Mouse (Mus musculus) monocyte, adult 59 days (primary cell): ENCODE data around the gene Hip1r. TPM values are rescaled to one million over a fixed set of nuclear protein-coding genes. Genes with fewer than 3 reads are reported as not detected.

Source experiments
- total RNA-seq, 2 experiments: library from RNA; stranded (reverse); gene quantifications; one replicate each; pipeline ENCODE4 v1.2.4; 2023

Gene Hip1r
- total RNA-seq, result 10 to 100 TPM in 1 of 2 experiments, 1 to 10 TPM in 1; 8.0 to 11.8 TPM

GRCm38 (mm10) chr5:123973299-123974178, at the start of gene Hip1r:
Gene Hip1r (plus strand): TSS chr5:123973628.

GRCm38 (mm10) chr5:123927118-123927517, 46.3 kb upstream of the Hip1r start, which contains the start of gene Gm43518:
Gene Gm43518 (plus strand): TSS chr5:123927418.

GRCm38 (mm10) chr5:123930508-123930989, 42.9 kb upstream of the Hip1r start, which contains the start of gene Ccdc62:
Gene Ccdc62 (plus strand): TSS chr5:123930679.

DNA sequence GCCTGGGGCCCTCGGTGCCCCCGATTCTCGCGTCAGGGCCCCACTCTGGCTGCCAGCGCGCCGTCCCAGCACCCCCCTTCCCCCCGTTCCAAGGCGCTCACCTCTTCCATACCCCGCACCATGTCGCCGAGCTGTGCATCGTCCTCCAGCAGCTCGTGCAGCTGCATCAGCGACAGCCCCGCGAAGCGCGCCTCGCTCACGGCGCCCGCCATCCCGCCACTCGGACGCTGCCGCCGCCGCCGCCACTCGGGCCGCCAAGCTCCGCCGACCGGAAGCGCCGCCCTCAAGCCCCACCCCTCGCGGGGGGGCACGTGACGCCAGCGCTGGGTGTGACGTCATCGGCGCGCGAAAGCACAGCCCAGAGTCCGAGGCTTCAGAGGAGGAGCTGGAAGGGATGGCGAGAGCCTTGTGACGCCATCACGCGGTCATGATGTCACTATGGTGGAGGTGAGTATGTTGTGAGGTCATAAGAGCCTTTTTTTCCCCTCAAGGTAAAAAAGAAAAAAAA, 58.6 kb downstream of the Hip1r start, which contains the start of gene Vps37b:
Vps37b (minus strand) TSS at position 270 of the 508 bp plus-strand sequence.

Other genes starting within 250 kb of the Hip1r start
- gene Rsrc2, start 224.2 kb upstream of the Hip1r start, total RNA-seq, result 100 to 1,000 TPM; 165 to 192 TPM
- 1 to 10 TPM; 1.1 to 2.3 TPM for gene Kntc1, start 223.9 kb upstream of the Hip1r start, total RNA-seq
- 10 to 100 TPM; 64.6 to 64.9 TPM for gene Hcar2, start 108.1 kb upstream of the Hip1r start, total RNA-seq
- not detected for gene Hcar1, start 93.6 kb upstream of the Hip1r start, total RNA-seq
- 10 to 100 TPM; 26.3 to 28.5 TPM for gene Denr, start 66.5 kb upstream of the Hip1r start, total RNA-seq
- gene Gm43518, start 46.2 kb upstream of the Hip1r start, total RNA-seq, result 1 to 10 TPM in 1 of 2 experiments, not detected in 1; 1.1 TPM
- 1 to 10 TPM in 1 of 2 experiments, under 1 TPM in 1; 0.86 to 1.5 TPM for gene Ccdc62, start 42.9 kb upstream of the Hip1r start, total RNA-seq
- gene Vps37b, start 58.6 kb downstream of the Hip1r start, total RNA-seq, result 10 to 100 TPM; 83.5 to 92.9 TPM
- 1 to 10 TPM; 1.8 to 2.8 TPM for gene Abcb9, start 122.2 kb downstream of the Hip1r start, total RNA-seq
- 10 to 100 TPM; 14.3 to 16.3 TPM for gene Ogfod2, start 138.7 kb downstream of the Hip1r start, total RNA-seq
- 10 to 100 TPM; 28.9 to 35.9 TPM for gene Arl6ip4, start 142.5 kb downstream of the Hip1r start, total RNA-seq